Mouse (Mus musculus) monocyte, adult 5-6 weeks (primary cell): ENCODE results near the gene Myh6. TPM values are rescaled to one million over a fixed set of nuclear protein-coding genes. Genes with fewer than 3 reads are reported as not detected.
"Not testable (repeated sequence)": the region's sequence is repeated elsewhere in the genome, so short reads cannot be mapped to it uniquely, and the experiment has no call there.

Source experiments
- ATAC-seq: fragments of 153-309, 156-312 bp; replicated peaks from 2 replicates; pipeline ENCODE4 v1.8.0; 2017; ENCODE audit warnings: mild to moderate bottlenecking; ENCODE audit not compliant: low TSS enrichment, insufficient number of reproducible peaks, severe bottlenecking, poor library complexity, low FRiP score
- total RNA-seq: library from RNA; stranded (forward); fragments of 200-1000, 200-491, 200-594 nt; gene quantifications from 3 replicates; pipeline ENCODE4 v1.2.3, GENCODE M21; 2017

The Myh6 gene
- total RNA-seq, 1 experiment from 2014 or later: not detected

DNA sequence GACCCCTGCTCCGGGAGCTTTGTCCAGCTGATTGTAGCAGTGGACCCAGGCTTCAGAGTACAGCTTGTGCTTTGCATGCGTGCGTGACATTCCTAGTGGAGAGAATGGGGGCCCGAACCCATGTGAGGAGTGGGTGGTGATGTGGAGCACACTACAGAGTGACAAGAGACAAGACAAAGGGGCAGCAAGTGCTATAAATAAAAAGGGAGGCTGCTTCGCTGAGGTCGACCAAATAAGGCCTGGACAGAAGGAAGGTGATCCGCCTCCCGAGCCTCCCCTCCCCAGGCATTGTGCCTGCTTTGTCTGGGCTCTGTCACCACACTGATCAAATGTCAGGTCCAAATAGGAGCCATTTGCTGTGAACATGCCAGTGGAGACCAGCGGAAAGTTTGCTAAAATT, 30.1 kb upstream of the Myh6 start:
- no peak for ATAC-seq

DNA sequence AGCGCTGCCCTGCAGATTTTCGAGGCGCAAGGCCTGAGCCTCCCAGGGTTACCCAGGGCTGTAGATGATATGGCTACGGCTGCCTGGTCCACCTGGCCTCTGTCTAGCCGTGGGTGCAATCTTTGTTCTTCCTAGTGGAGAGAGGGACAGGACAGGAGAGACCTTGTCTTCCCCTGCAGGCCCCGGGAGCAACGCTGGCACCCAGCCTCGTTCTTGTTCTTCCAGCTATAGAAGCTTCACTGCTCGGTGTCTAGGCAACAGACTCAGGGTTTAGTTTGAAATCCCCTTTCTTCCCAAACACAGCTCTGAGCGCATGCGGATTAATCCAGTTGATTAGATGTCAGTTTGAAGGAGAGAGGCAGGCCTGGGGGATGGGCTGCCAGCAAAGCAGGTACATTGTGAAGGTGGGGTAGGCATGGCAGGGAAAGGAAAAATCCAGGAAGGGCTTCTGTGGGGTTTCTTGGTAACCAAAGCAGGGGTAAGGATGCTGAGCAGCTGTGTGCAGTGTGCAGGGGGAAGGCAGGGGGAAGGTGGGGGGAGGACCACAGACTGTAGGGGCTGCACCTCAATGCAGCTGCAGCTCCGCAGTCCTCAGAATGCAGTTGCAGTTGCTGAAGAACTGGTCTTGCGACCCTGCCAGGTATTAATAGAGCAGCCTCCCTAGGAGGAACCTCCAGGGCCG, 28.9 kb upstream of the Myh6 start:
- ATAC-seq: no peak

- no peak for ATAC-seq
Measured at GRCm38 (mm10) chr14:54994869-54995186, 28.1 kb upstream of the Myh6 start.

GRCm38 (mm10) chr14:54994136-54994868, 27.6 kb upstream of the Myh6 start, which contains the start of gene Myh7:
Gene Myh7, minus strand, starts transcription at chr14:54994626.
- no peak for ATAC-seq

GRCm38 (mm10) chr14:54993636-54994035, 26.9 kb upstream of the Myh6 start:
- no peak for ATAC-seq

- no peak for ATAC-seq
Measured at GRCm38 (mm10) chr14:54992196-54992595, 25.5 kb upstream of the Myh6 start.

GRCm38 (mm10) chr14:54989886-54990441, 23.2 kb upstream of the Myh6 start:
- no peak for ATAC-seq

- no peak for ATAC-seq
Measured at GRCm38 (mm10) chr14:54988882-54989281, 22.2 kb upstream of the Myh6 start.

DNA sequence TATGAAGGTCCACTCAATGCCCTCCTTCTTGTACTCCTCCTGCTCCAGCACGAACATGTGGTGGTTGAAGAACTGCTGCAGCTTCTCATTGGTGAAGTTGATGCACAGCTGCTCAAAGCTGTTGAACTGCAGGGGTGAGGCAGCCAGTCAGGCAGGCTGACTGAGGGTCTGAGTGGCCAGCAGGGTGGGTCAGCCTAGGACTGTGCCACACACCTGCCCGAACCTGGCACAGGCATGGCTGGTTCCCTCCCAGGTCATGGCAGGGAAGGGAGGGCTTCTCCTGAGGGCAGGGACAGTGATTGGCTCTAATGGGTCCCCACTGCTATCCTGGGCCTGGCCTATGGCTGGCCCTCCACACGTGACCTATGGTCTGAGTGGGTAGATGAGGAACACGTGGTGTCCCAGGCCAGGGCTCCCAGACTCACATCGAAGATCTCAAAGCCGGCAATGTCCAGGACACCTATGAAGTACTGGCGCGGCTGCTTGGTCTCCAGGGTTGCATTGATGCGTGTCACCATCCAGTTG, 21.7 kb upstream of the Myh6 start:
- not testable (repeated sequence) for ATAC-seq

DNA sequence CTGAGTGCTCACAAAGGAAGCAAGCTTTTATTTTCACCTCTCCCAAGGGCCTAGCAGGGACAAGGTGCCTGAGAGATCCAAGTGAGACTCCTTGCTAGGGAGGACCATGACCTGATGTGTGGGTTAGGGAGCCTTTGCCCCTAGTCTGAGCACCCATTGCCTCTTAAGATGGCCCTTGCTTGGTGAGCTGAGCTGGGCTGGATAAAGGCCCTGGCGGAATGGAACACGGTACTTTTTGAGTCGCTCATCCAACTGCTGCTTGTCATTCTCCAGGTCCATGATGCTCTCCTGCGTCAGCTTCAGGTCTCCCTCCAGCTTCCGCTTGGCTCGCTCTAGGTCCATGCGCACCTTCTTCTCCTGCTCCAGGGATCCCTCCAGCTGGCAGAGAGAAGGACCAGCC, 15.2 kb upstream of the Myh6 start:
- no peak for ATAC-seq

- ATAC-seq: no peak
Measured at GRCm38 (mm10) chr14:54978664-54979063, 11.9 kb upstream of the Myh6 start.

- no peak for ATAC-seq
Measured at GRCm38 (mm10) chr14:54976633-54977032, 9.9 kb upstream of the Myh6 start, which contains the start of gene Gm17428. Gene Gm17428, plus strand, starts transcription at chr14:54976933.

DNA sequence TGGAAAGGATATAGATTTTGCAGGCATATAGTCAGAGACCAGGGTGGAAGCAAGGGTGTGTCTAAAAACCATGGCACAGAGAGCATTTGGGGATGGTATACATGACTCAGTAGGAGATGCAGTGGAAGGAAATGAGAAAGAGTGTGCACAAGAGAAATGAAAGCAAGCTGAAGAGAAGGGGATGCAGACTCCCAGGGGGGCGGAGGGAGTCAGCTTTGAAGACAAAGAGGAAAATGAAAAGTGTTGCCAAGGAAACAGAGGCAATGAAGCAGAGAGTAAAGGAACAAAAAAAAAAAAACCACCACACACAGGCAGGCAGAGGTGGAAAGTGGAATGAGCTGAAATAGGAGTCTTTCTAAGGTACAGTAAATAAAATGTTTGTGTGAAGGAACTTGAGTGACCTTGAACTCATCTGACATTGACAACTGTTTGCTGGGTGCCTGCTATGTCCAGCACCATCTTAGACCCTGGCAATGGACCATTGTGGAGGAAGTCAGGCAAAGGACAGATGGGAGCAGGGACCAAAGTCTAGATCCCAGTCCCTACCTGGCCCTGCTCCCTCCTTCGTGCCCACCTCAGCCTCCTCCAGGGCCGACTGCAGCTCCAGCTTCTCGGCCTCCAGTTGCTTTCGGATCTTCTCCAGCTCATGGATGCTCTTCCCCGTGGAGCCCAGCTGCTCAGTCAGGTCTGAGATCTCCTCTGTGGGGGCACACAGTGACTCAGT, 7.5 kb upstream of the Myh6 start:
- no peak for ATAC-seq

GRCm38 (mm10) chr14:54972786-54973185, 6.1 kb upstream of the Myh6 start:
- not testable (repeated sequence) for ATAC-seq

GRCm38 (mm10) chr14:54968344-54968743, 1.6 kb upstream of the Myh6 start:
- no peak for ATAC-seq

DNA sequence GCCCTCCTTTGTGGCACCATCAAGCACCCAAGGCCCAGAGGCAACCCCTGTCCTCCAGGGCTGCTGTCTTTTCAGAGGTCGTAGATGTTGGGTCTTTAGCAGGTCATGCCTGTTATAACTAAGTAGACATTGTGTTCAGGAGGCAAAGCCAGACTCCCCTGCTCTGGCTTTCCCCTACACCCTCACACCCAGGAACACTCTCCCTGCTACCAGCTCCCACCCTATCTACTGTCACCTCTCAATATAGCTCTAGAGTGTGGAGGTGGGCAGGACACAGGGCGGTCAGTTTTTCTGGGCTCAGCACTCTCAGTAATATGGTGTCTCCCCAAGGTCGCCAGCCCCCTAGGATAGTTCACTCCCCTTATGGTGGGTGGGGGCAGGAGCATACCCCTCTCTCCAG, 1.1 kb upstream of the Myh6 start:
- ATAC-seq: no peak

DNA sequence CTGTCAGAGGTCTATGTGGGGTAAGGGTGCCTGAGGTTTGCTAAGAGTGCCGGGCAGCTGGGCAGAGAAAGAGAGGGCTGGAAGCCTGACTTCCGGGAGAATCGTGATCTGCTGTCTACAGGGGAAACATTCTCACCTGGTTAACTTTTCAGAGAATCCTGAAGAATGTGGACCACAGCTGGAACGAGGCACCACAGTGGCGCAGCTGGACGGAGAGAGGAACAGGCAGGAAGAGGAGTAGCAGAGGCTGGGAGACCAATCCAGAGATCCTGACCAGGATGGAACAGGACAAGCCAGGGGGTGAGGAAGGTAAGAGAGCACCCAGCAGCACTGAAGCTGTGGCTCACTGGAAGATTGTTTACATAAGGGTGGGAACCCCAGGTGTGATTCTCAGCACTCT, 1.1 kb downstream of the Myh6 start:
- ATAC-seq: no peak

- ATAC-seq: no peak
Measured at GRCm38 (mm10) chr14:54965044-54965443, 1.7 kb downstream of the Myh6 start.

DNA sequence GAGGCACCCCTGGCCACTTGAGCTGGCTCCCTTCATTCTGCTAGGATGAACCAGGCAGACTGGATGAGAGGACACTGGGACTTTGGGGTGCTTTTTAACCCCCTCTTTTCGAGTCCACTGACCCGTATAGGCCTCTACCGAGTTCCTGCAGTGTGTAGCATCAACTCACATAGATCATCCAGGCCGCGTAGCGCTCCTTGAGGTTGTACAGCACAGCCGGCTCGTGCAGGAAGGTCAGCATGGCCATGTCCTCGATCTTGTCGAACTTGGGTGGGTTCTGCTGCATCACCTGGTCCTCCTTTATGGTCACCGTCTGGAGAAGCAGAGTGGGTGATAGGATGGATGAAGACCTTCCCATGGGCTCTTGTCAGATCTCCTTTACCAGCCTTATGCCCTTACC, 3.0 kb downstream of the Myh6 start:
- no peak for ATAC-seq
